Mouse (Mus musculus): ENCODE measurements around the gene Pcsk2. TPM values are rescaled to one million over a fixed set of nuclear protein-coding genes. Genes with fewer than 3 reads are reported as not detected.

Gene Pcsk2
- polyA plus RNA-seq, 1 experiment from 2014 or later: 0.05 TPM

- 76% methylated on average over 10 of the region's 10 CpGs for WGBS (ENCODE audit: insufficient replicate concordance)
- ATAC-seq (ENCODE audit: low read depth): no peak
- no peaks in the 10 kb centered on the region for H3K9me3 ChIP-seq (replicated peaks; ENCODE audit: control insufficient read depth, low read length)
- H3K36me3 ChIP-seq (ENCODE audit: control insufficient read depth, insufficient read depth): no peaks in the 10 kb centered on the region
- no peak overlapping the region for H3K4me3 ChIP-seq (ENCODE audit: low read depth, low read length)
- H3K27ac ChIP-seq (ENCODE audit: low read length): no peak overlapping the region
- no peaks in the 10 kb centered on the region for H3K4me1 ChIP-seq (ENCODE audit: control insufficient read depth, low read depth, low read length)
- no peaks in the 10 kb centered on the region for H3K27me3 ChIP-seq (ENCODE audit: control insufficient read depth, insufficient read depth, low read depth, low read length)
- H3K4me2 ChIP-seq (ENCODE audit: low read depth, low read length): no peak overlapping the region
- H3K9ac ChIP-seq (ENCODE audit: low read depth, low read length): no peak overlapping the region
Measured at GRCm38 (mm10) chr2:143732501-143732900, 186.5 kb downstream of the Pcsk2 start.

GRCm38 (mm10) chr2:143735442-143735841 lies 189.5 kb downstream of the Pcsk2 start:
- WGBS (ENCODE audit: insufficient replicate concordance): 56% methylated on average over 3 of the region's 3 CpGs
- no peaks in the 10 kb centered on the region for H3K27me3 ChIP-seq (ENCODE audit: control insufficient read depth, insufficient read depth, low read depth, low read length)
- H3K4me3 ChIP-seq (ENCODE audit: low read depth, low read length): no peak overlapping the region
- H3K36me3 ChIP-seq (ENCODE audit: control insufficient read depth, insufficient read depth): no peaks in the 10 kb centered on the region
- no peak overlapping the region for H3K9ac ChIP-seq (ENCODE audit: low read depth, low read length)
- H3K27ac ChIP-seq (ENCODE audit: low read length): no peak overlapping the region
- H3K4me2 ChIP-seq (ENCODE audit: low read depth, low read length): no peak overlapping the region
- no peaks in the 10 kb centered on the region for H3K9me3 ChIP-seq (replicated peaks; ENCODE audit: control insufficient read depth, low read length)
- no peak for ATAC-seq (ENCODE audit: low read depth)
- no peaks in the 10 kb centered on the region for H3K4me1 ChIP-seq (ENCODE audit: control insufficient read depth, low read depth, low read length)

GRCm38 (mm10) chr2:143739475-143740226 lies 193.7 kb downstream of the Pcsk2 start:
- no peak overlapping the region for H3K27ac ChIP-seq (ENCODE audit: low read length)
- ATAC-seq (ENCODE audit: low read depth): no peak
- H3K9ac ChIP-seq (ENCODE audit: low read depth, low read length): no peak overlapping the region
- no peaks in the 10 kb centered on the region for H3K9me3 ChIP-seq (replicated peaks; ENCODE audit: control insufficient read depth, low read length)
- H3K4me1 ChIP-seq (ENCODE audit: control insufficient read depth, low read depth, low read length): no peaks in the 10 kb centered on the region
- WGBS (ENCODE audit: insufficient replicate concordance): 62% methylated on average over 7 of the region's 7 CpGs
- no peaks in the 10 kb centered on the region for H3K36me3 ChIP-seq (ENCODE audit: control insufficient read depth, insufficient read depth)
- H3K27me3 ChIP-seq (ENCODE audit: control insufficient read depth, insufficient read depth, low read depth, low read length): no peaks in the 10 kb centered on the region
- no peak overlapping the region for H3K4me2 ChIP-seq (ENCODE audit: low read depth, low read length)
- no peak overlapping the region for H3K4me3 ChIP-seq (ENCODE audit: low read depth, low read length)

GRCm38 (mm10) chr2:143742436-143742835 lies 196.5 kb downstream of the Pcsk2 start:
- WGBS (ENCODE audit: insufficient replicate concordance): 65% methylated on average over 5 of the region's 5 CpGs
- H3K4me3 ChIP-seq (ENCODE audit: low read depth, low read length): no peak overlapping the region
- H3K9me3 ChIP-seq (replicated peaks; ENCODE audit: control insufficient read depth, low read length): no peaks in the 10 kb centered on the region
- ATAC-seq (ENCODE audit: low read depth): no peak
- H3K27me3 ChIP-seq (ENCODE audit: control insufficient read depth, insufficient read depth, low read depth, low read length): no peaks in the 10 kb centered on the region
- H3K36me3 ChIP-seq (ENCODE audit: control insufficient read depth, insufficient read depth): no peaks in the 10 kb centered on the region
- no peaks in the 10 kb centered on the region for H3K4me1 ChIP-seq (ENCODE audit: control insufficient read depth, low read depth, low read length)
- H3K9ac ChIP-seq (ENCODE audit: low read depth, low read length): no peak overlapping the region
- no peak overlapping the region for H3K27ac ChIP-seq (ENCODE audit: low read length)
- H3K4me2 ChIP-seq (ENCODE audit: low read depth, low read length): no peak overlapping the region

- Histone ChIP-seq H3K4me3 (ENCODE audit: low read depth, low read length) (no peak overlapping the region), H3K4me2 (ENCODE audit: low read depth, low read length) (no peak overlapping the region), H3K36me3 (ENCODE audit: control insufficient read depth, insufficient read depth) (no peaks in the 10 kb centered on the region), H3K4me1 (ENCODE audit: control insufficient read depth, low read depth, low read length) (no peaks in the 10 kb centered on the region), H3K9ac (ENCODE audit: low read depth, low read length) (no peak overlapping the region), H3K27ac (ENCODE audit: low read length) (no peak overlapping the region), H3K27me3 (ENCODE audit: control insufficient read depth, insufficient read depth, low read depth, low read length) (no peaks in the 10 kb centered on the region), H3K9me3 (replicated peaks; ENCODE audit: control insufficient read depth, low read length) (no peaks in the 10 kb centered on the region)
- ATAC-seq (ENCODE audit: low read depth): no peak
- WGBS (ENCODE audit: insufficient replicate concordance): 67% methylated on average over 4 of the region's 4 CpGs
Measured at GRCm38 (mm10) chr2:143743081-143743480, 197.1 kb downstream of the Pcsk2 start.

DNA sequence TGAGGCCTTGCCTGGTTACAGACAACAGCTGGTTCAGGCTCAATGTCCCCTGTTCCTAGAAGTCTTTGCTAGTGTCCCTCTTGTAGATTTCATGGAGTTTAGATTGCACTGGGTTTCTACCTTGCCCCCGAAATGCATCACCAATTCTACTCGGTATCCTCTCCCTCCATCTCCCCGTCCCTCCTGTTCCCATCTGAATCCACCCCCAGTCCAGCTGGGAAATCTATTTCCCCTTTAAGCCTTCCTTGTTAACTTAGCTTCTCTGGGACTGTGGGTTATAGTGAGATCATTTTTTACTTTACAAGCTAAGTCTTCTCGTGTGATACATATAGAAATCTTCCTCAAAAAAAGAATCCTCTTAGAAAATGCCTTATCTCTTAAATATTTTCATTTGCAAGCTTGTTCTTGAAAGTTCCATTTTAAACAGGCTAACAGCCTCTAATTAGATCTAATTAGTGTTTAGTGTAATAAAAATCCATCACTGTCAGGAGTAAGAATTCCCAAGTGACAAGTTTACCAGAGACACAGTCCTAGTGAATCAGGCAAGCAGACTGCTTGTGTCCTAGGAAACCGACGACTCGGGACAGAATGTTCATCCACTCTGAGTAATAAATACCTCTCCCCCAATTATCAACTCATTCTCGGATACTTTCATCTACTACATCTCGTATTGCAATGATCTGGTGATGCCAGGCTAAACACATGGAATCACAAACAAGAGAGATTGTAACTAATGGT lies 206.3 kb downstream of the Pcsk2 start:
- no peaks in the 10 kb centered on the region for H3K27me3 ChIP-seq (ENCODE audit: control insufficient read depth, insufficient read depth, low read depth, low read length)
- 57% methylated on average over 9 of the region's 9 CpGs for WGBS (ENCODE audit: insufficient replicate concordance)
- H3K9me3 ChIP-seq (replicated peaks; ENCODE audit: control insufficient read depth, low read length): no peaks in the 10 kb centered on the region
- ATAC-seq (ENCODE audit: low read depth): no peak
- no peak overlapping the region for H3K27ac ChIP-seq (ENCODE audit: low read length)
- no peak overlapping the region for H3K4me2 ChIP-seq (ENCODE audit: low read depth, low read length)
- no peak overlapping the region for H3K9ac ChIP-seq (ENCODE audit: low read depth, low read length)
- no peaks in the 10 kb centered on the region for H3K36me3 ChIP-seq (ENCODE audit: control insufficient read depth, insufficient read depth)
- no peak overlapping the region for H3K4me3 ChIP-seq (ENCODE audit: low read depth, low read length)
- H3K4me1 ChIP-seq (ENCODE audit: control insufficient read depth, low read depth, low read length): no peaks in the 10 kb centered on the region

DNA sequence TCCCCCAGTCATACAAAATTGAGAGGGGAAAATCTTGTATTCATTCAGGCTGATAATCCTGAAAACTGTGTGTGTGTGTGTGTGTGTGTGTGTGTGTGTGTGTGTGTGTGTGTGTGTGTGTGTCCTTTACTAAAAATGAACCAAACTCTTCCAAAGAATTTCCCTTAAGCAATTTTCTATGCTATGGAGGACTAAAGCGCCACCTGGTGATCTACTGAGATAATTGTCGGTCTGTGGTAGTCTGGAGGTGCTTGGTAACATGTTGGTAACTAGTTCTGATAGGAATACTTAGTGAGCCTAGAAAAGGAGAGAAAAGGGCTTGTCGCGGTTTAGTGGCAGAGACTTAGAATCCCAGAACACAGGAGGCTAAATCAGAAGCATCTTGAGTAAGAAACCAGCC lies 230.5 kb downstream of the Pcsk2 start:
- Histone ChIP-seq H3K27me3 (ENCODE audit: control insufficient read depth, insufficient read depth, low read depth, low read length) (no peaks in the 10 kb centered on the region), H3K4me1 (ENCODE audit: control insufficient read depth, low read depth, low read length) (no peaks in the 10 kb centered on the region), H3K9me3 (replicated peaks; ENCODE audit: control insufficient read depth, low read length) (no peaks in the 10 kb centered on the region), H3K9ac (ENCODE audit: low read depth, low read length) (no peak overlapping the region), H3K4me3 (ENCODE audit: low read depth, low read length) (no peak overlapping the region), H3K4me2 (ENCODE audit: low read depth, low read length) (no peak overlapping the region), H3K27ac (ENCODE audit: low read length) (no peak overlapping the region), H3K36me3 (ENCODE audit: control insufficient read depth, insufficient read depth) (no peaks in the 10 kb centered on the region)
- WGBS (ENCODE audit: insufficient replicate concordance): 7% methylated on average over 4 of the region's 4 CpGs
- ATAC-seq (ENCODE audit: low read depth): no peak

DNA sequence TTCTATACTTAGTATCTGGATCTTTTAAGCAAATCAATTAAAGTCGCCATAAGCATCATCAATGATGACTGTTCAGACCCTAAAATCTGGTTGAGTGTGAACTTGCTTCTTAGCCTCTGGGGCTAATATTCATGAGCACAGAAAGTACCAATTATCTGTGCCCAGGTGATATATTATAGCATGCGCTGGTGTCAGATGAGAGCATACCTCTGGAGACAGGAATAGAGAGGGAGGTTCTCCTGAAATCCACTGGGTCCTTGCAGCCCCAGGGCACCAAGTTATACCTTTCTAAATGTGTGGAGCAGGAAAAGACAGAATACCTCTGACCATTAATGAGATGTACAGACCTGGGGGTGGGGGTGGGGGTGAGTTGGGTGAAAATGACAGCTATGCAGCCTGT lies 234.4 kb downstream of the Pcsk2 start:
- no peak for ATAC-seq (ENCODE audit: low read depth)

DNA sequence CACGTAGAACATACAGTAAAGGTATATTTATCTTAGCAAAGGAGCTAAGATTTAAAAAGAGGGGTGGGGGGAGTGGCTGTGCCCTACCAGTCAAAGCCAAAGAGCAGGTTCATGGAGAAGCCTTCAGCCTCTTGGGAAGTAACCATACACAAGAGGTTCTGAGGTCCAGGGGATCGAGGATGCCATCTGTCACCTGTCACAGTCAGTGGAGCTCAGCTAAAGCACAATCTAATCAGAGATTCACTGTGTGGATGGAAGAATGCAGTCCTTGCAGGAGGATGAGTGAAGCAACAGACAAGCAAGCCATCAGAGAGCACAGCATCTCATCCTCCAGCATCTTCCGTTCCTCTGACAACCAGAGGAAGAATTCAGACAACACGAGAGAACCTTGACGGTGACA lies 244.0 kb downstream of the Pcsk2 start:
- no peaks in the 10 kb centered on the region for H3K36me3 ChIP-seq (ENCODE audit: control insufficient read depth, insufficient read depth)
- no peak overlapping the region for H3K4me3 ChIP-seq (ENCODE audit: low read depth, low read length)
- H3K9me3 ChIP-seq (replicated peaks; ENCODE audit: control insufficient read depth, low read length): no peaks in the 10 kb centered on the region
- WGBS (ENCODE audit: insufficient replicate concordance): 62% methylated on average over 5 of the region's 5 CpGs
- H3K4me1 ChIP-seq (ENCODE audit: control insufficient read depth, low read depth, low read length): no peaks in the 10 kb centered on the region
- H3K9ac ChIP-seq (ENCODE audit: low read depth, low read length): no peak overlapping the region
- H3K27ac ChIP-seq (ENCODE audit: low read length): no peak overlapping the region
- no peak for ATAC-seq (ENCODE audit: low read depth)
- H3K27me3 ChIP-seq (ENCODE audit: control insufficient read depth, insufficient read depth, low read depth, low read length): no peaks in the 10 kb centered on the region
- H3K4me2 ChIP-seq (ENCODE audit: low read depth, low read length): no peak overlapping the region

More for the DNA sequence above, 234.4 kb downstream of the Pcsk2 start:
- no peaks in the 10 kb centered on the region for H3K27me3 ChIP-seq (ENCODE audit: control insufficient read depth, insufficient read depth, low read depth, low read length)
- H3K36me3 ChIP-seq (ENCODE audit: control insufficient read depth, insufficient read depth): no peaks in the 10 kb centered on the region
- H3K27ac ChIP-seq (ENCODE audit: low read length): no peak overlapping the region
- 49% methylated on average over 2 of the region's 2 CpGs for WGBS (ENCODE audit: insufficient replicate concordance)
- no peak overlapping the region for H3K4me3 ChIP-seq (ENCODE audit: low read depth, low read length)
- no peaks in the 10 kb centered on the region for H3K4me1 ChIP-seq (ENCODE audit: control insufficient read depth, low read depth, low read length)
- H3K9ac ChIP-seq (ENCODE audit: low read depth, low read length): no peak overlapping the region
- H3K9me3 ChIP-seq (replicated peaks; ENCODE audit: control insufficient read depth, low read length): no peaks in the 10 kb centered on the region
- H3K4me2 ChIP-seq (ENCODE audit: low read depth, low read length): no peak overlapping the region

All from liver, embryonic 16.5 days (tissue).